17 mouse cellular contexts compared by ENCODE assay signal in the genomic region with DNA sequence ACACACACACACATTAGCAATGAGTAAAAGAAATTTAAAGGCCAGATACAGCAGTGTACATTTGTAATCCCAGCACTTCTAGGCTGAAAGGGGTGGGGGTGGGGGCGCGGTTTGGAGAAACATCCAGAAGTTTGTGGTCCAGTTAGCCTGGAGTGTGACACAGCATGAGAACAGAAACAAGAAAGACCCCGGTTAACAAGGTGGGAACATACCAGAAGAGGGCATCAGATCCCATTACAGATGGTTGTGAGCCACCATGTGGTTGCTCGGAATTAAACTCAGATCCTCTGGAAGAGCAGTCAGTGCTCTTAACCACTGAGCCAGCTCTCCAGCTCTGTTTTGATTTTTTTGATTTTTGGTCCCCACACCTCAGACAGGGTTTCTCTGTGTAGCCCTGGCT. TPM values are rescaled to one million over a fixed set of nuclear protein-coding genes. Genes with fewer than 3 reads are reported as not detected.
"Had no signal": no experiment of that assay in that cellular context is flagged by ENCODE, and none has a peak within 500 bp of the region (broad histone marks: within the 10 kb centered on the region; RNA-seq: fewer than 3 reads in every experiment).

No protein-coding gene starts in this region.

- H3K4me2 ChIP-seq: limb, embryonic 12.5 days; liver, embryonic 13.5 days; neural tube, embryonic 12.5 days had no signal

- H3K27me3 ChIP-seq: neural tube, embryonic 12.5 days had no signal

- ATAC-seq: liver, postnatal 0 days had no signal

- H3K9me3 ChIP-seq: limb, embryonic 12.5 days; liver, embryonic 13.5 days; neural tube, embryonic 12.5 days had no signal

- H3K36me3 ChIP-seq: limb, embryonic 12.5 days; liver, embryonic 13.5 days; neural tube, embryonic 12.5 days had no signal

- H3K4me3 ChIP-seq: limb, embryonic 12.5 days; liver, embryonic 13.5 days; neural tube, embryonic 12.5 days had no signal

- DNase-seq: kidney, adult 18-20 months; kidney, postnatal 14 days; liver; liver, embryonic 13.5 days; liver, postnatal 0 days; lung, postnatal 36 days; midbrain, embryonic 14.5 days; thymus, adult 18-20 months; thymus, postnatal 14 days had no signal

- H3K27ac ChIP-seq: limb, embryonic 12.5 days; liver, embryonic 13.5 days; neural tube, embryonic 12.5 days had no signal

- H3K4me1 ChIP-seq: liver, embryonic 13.5 days had no signal

- H3K9ac ChIP-seq: limb, embryonic 12.5 days; liver, embryonic 13.5 days; liver, postnatal 0 days; neural tube, embryonic 12.5 days had no signal

RNA-seq across cellular contexts. Expression of gene Upk3bl, which starts 1.8 kb away (rescaled TPM):
- total RNA-seq: layer of hippocampus, postnatal 10 days; left cerebral cortex, postnatal 36 days; monocyte, adult 5-6 weeks had no signal
- polyA plus RNA-seq: liver, postnatal 0 days; midbrain, embryonic 14.5 days; spleen, adult 2 months had no signal

RNA-seq across cellular contexts. Expression of gene Upk3b, which starts 17.8 kb away (rescaled TPM):
- total RNA-seq: layer of hippocampus, postnatal 10 days; left cerebral cortex, postnatal 36 days; megakaryocyte progenitor cell, adult 5-6 weeks; monocyte, adult 5-6 weeks; neutrophil, adult 5-6 weeks had no signal
- polyA plus RNA-seq: midbrain, embryonic 14.5 days had no signal
